Mouse (Mus musculus): ENCODE data around the gene Tgfb1.

GRCm38 (mm10) chr7:25683474-25684180, 3.2 kb upstream of the Tgfb1 start:
- TF ChIP-seq GATA1 (IDR thresholded peaks at IDR 0.05; ENCODE audit: borderline replicate concordance, low read length) = no peak; the same call in 2 of the 3 replicates
- peak; percentile 75; the same call in 1 of the 2 replicates for TF ChIP-seq FLI1 (IDR thresholded peaks at IDR 0.05; ENCODE audit: low read length)
